ENCODE assay signal across 8 mouse cellular contexts in genomic region chr2:112378973-112379898, GRCm38 (mm10). TPM values are rescaled to one million over a fixed set of nuclear protein-coding genes. Genes with fewer than 3 reads are reported as not detected.
DNase-seq lines count a peak whose midpoint lies in the region; ATAC-seq lines count a peak whose summit lies in the region.

TSS of gene Katnbl1 (plus strand) at chr2:112379211.

- H3K4me2 ChIP-seq in intestine, embryonic 14.5 days (ENCODE audit: low read length) = peak within 1 kb of the TSS; percentile 67

- no peaks in the 10 kb centered on the region for H3K9me3 ChIP-seq in intestine, embryonic 14.5 days (ENCODE audit: control insufficient read depth, low read length)

- H3K36me3 ChIP-seq in intestine, embryonic 14.5 days (ENCODE audit: control insufficient read depth, insufficient read depth, low read length) = no peaks in the 10 kb centered on the region

- H3K27ac ChIP-seq in intestine, embryonic 14.5 days (ENCODE audit: low read depth) = peak within 1 kb of the TSS; percentile 80

- peak within 1 kb of the TSS; percentile 88 for H3K4me3 ChIP-seq in intestine, embryonic 14.5 days (ENCODE audit: low read depth, low read length)

- 0 out of 2 replicates have a peak, but pooled peaks cover 7% of the 10 kb centered on the region for H3K4me1 ChIP-seq in intestine, embryonic 14.5 days (replicated peaks; ENCODE audit: control insufficient read depth, insufficient read depth, low read length)

- under 1% methylated on average over 69 of the region's 72 CpGs for WGBS in intestine, embryonic 14.5 days

- peak; percentile 95 for DNase-seq in adipocyte (ENCODE audit: low spot score)
- DNase-seq in embryo, embryonic 10 days (ENCODE audit: low spot score) = peak; percentile 93
- DNase-seq in gastrocnemius, postnatal 14 days = peak; percentile 95
- peak; percentile 97 for DNase-seq in intestine, embryonic 14.5 days (ENCODE audit: low spot score)
- DNase-seq in left cerebral cortex, postnatal 14 days (ENCODE audit: low spot score in 2 of 2) = peak; percentile 91
- DNase-seq in mesoderm, embryonic 11.5 days (ENCODE audit: low read depth, low spot score) = peak; percentile 94
- peak; percentile 81 to 83 for DNase-seq in right cerebral cortex, postnatal 36 days (ENCODE audit: low spot score in 2 of 2)
- peak; percentile 92 for DNase-seq in yolk sac, embryonic 10.5 days (ENCODE audit: low spot score)

- peak; percentile 98 for ATAC-seq in intestine, embryonic 14.5 days (replicated peaks; ENCODE audit: low FRiP score, low TSS enrichment, low read depth)

- no peaks in the 10 kb centered on the region for H3K27me3 ChIP-seq in intestine, embryonic 14.5 days (replicated peaks; ENCODE audit: control insufficient read depth, insufficient read depth, low read length)

- intact Hi-C loops in gastrocnemius, postnatal 14 days (cut with DNase I; ENCODE audit: low total_unique reads) = loop anchor here (5.0 kb wide), 1 partner anchor 103 kb away; the partner anchor contains the start of gene Chrm5
- intact Hi-C loops in left cerebral cortex, postnatal 14 days (cut with DNase I) = loop anchor here (1.0 kb wide), 2 partner anchors 70 to 102 kb away; no protein-coding TSS in a partner anchor

- peak within 1 kb of the TSS; percentile 92 for H3K9ac ChIP-seq in intestine, embryonic 14.5 days (ENCODE audit: low read length)

RNA-seq across cellular contexts. Expression of gene Katnbl1, which starts in this region (rescaled TPM):
- total RNA-seq in gastrocnemius, postnatal 14 days (2021) = 1 to 10 TPM; 4.3 to 5.1 TPM
- 41.3 and 44.9 TPM in 2 replicates for polyA plus RNA-seq in intestine, embryonic 14.5 days (2014; fragmentation: Nextera tagmentation; extraction: Ambion mirVana)
- 10 to 100 TPM; 11.9 to 13.0 TPM for total RNA-seq in left cerebral cortex, postnatal 14 days (2021)

Comparison
In these comparisons a context has a peak if more than half of its experiments do, and no peak if none do; other contexts are left out.
1. Peak in every context shown above with its lines: DNase-seq, ATAC-seq, H3K4me3 ChIP-seq and H3K27ac ChIP-seq.